Mouse (Mus musculus) limb, embryonic 11.5 days (tissue): Measurements from ENCODE around the gene Asb7. TPM values are rescaled to one million over a fixed set of nuclear protein-coding genes. Genes with fewer than 3 reads are reported as not detected.

Experiments used
- ATAC-seq: fragments of 200-750 bp; cut with Nextera tagmentation; 2 replicates; pipeline ENCODE4 v1.8.0; 2017; ENCODE audit warnings: low read depth; ENCODE audit not compliant: insufficient number of reproducible peaks, low FRiP score, low TSS enrichment
- DNase-seq: peaks from one replicate; pipeline ENCODE4 v3.0.0-alpha.2; 2015; ENCODE audit warnings: low spot score
- H3K27ac ChIP-seq: fragments of 300-500 bp; sonication (generic); replicated peaks from 2 replicates; pipeline ENCODE4 v1.5.1; 2014; ENCODE audit warnings: low read depth, mild to moderate bottlenecking, low read length
- H3K27me3 ChIP-seq: fragments of 300-500 bp; sonication (generic); 2 replicates; pipeline ENCODE4 v1.6.1; 2014; ENCODE audit warnings: mild to moderate bottlenecking, low read length, mixed read lengths; ENCODE audit not compliant: control insufficient read depth, insufficient read depth
- H3K36me3 ChIP-seq: fragments of 300-500 bp; sonication (generic); 2 replicates; pipeline ENCODE4 v1.6.1; 2014; ENCODE audit warnings: mild to moderate bottlenecking, low read length, moderate library complexity, mixed read lengths; ENCODE audit not compliant: control insufficient read depth, insufficient read depth
- H3K4me1 ChIP-seq: fragments of 300-500 bp; sonication (generic); 2 replicates; pipeline ENCODE4 v1.6.1; 2014; ENCODE audit warnings: low read length, mixed read lengths; ENCODE audit not compliant: control insufficient read depth, insufficient read depth
- H3K4me2 ChIP-seq: fragments of 300-500 bp; sonication (generic); 2 replicates; pipeline ENCODE4 v1.6.1; 2014; ENCODE audit warnings: low read depth, mild to moderate bottlenecking, moderate library complexity; ENCODE audit not compliant: severe bottlenecking
- H3K4me3 ChIP-seq: fragments of 300-500 bp; sonication (generic); 2 replicates; pipeline ENCODE4 v1.5.1; 2014; ENCODE audit warnings: low read depth, low read length
- H3K9ac ChIP-seq: fragments of 300-500 bp; sonication (generic); 2 replicates; pipeline ENCODE4 v1.6.1; 2014; ENCODE audit warnings: mild to moderate bottlenecking, low read length
- H3K9me3 ChIP-seq: fragments of 300-500 bp; sonication (generic); 2 replicates; pipeline ENCODE4 v1.6.1; 2016; ENCODE audit warnings: low read length; ENCODE audit not compliant: control insufficient read depth
- WGBS: fragments of 180-500 bp; shearing (Covaris S2); extraction: QIAGEN DNeasy Blood & Tissue Kit; methylation state at CpG from one replicate; pipeline ENCODE4 v1.1.7; 2014; 5-methylcytosine and 5-hydroxymethylcytosine counted together
- polyA plus RNA-seq: library from polyadenylated mRNA; unstranded; fragments of >200 nt; fragmentation: Nextera tagmentation; extraction: Ambion mirVana; gene quantifications from 2 replicates; pipeline ENCODE4 v1.2.1, GENCODE M21; 2014

Asb7 gene
- 17.7 and 20.5 TPM in 2 replicates for polyA plus RNA-seq

GRCm38 (mm10) chr7:66689294-66689619 lies at the start of gene Asb7:
TSS of gene Asb7 (minus strand) at chr7:66689596.
- Histone ChIP-seq H3K4me3 (peak within 1 kb of the TSS; percentile 73), H3K9me3 (no peaks in the 10 kb centered on the region), H3K9ac (peak within 1 kb of the TSS; percentile 59), H3K4me2 (peak within 1 kb of the TSS; percentile 56), H3K4me1 (no peaks in the 10 kb centered on the region; the same call in 1 of the 2 replicates), H3K27ac (peak within 1 kb of the TSS; percentile 16; the same call in 1 of the 2 replicates), H3K36me3 (no peaks in the 10 kb centered on the region), H3K27me3 (no peaks in the 10 kb centered on the region)
- WGBS: 0% methylated on average over 10 of the region's 18 CpGs
- DNase-seq (no peak), ATAC-seq (no peak; the same call in 1 of the 2 replicates)

GRCm38 (mm10) chr7:66737418-66737817 lies 48.0 kb upstream of the Asb7 start:
- no peak overlapping the region for H3K9ac ChIP-seq
- H3K4me2 ChIP-seq: no peak overlapping the region
- no peak overlapping the region for H3K4me3 ChIP-seq
- no peaks in the 10 kb centered on the region for H3K9me3 ChIP-seq
- WGBS: 96% methylated on average over 4 of the region's 4 CpGs
- no peaks in the 10 kb centered on the region for H3K4me1 ChIP-seq
- no peaks in the 10 kb centered on the region for H3K27me3 ChIP-seq
- DNase-seq (no peak), ATAC-seq (no peak)
- H3K36me3 ChIP-seq: no peaks in the 10 kb centered on the region
- H3K27ac ChIP-seq: no peak overlapping the region

GRCm38 (mm10) chr7:66734993-66735392 lies 45.6 kb upstream of the Asb7 start:
- no peak overlapping the region for H3K9ac ChIP-seq
- H3K9me3 ChIP-seq: no peaks in the 10 kb centered on the region
- H3K36me3 ChIP-seq: no peaks in the 10 kb centered on the region
- no peak for DNase-seq
- 92% methylated on average over 6 of the region's 6 CpGs for WGBS
- no peaks in the 10 kb centered on the region for H3K4me1 ChIP-seq
- H3K4me3 ChIP-seq: no peak overlapping the region
- no peak overlapping the region for H3K4me2 ChIP-seq
- no peak for ATAC-seq
- H3K27me3 ChIP-seq: no peaks in the 10 kb centered on the region
- no peak overlapping the region for H3K27ac ChIP-seq

- no peak overlapping the region for H3K4me3 ChIP-seq
These were observed 45.1 kb upstream of the Asb7 start for GRCm38 (mm10) chr7:66734466-66734865.

GRCm38 (mm10) chr7:66733882-66734281 lies 44.5 kb upstream of the Asb7 start:
- H3K27me3 ChIP-seq: no peaks in the 10 kb centered on the region
- H3K4me2 ChIP-seq: no peak overlapping the region
- no peak for ATAC-seq
- H3K36me3 ChIP-seq: no peaks in the 10 kb centered on the region
- H3K27ac ChIP-seq: no peak overlapping the region
- H3K9me3 ChIP-seq: no peaks in the 10 kb centered on the region
- no peak overlapping the region for H3K9ac ChIP-seq
- no peak for DNase-seq
- 94% methylated on average over 11 of the region's 11 CpGs for WGBS
- H3K4me3 ChIP-seq: no peak overlapping the region
- no peaks in the 10 kb centered on the region for H3K4me1 ChIP-seq

More at GRCm38 (mm10) chr7:66734466-66734865, 45.1 kb upstream of the Asb7 start:
- H3K9ac ChIP-seq: no peak overlapping the region
- H3K4me1 ChIP-seq: no peaks in the 10 kb centered on the region
- no peak for ATAC-seq
- no peak overlapping the region for H3K4me2 ChIP-seq
- 95% methylated on average over 4 of the region's 4 CpGs for WGBS
- H3K27me3 ChIP-seq: no peaks in the 10 kb centered on the region
- no peaks in the 10 kb centered on the region for H3K36me3 ChIP-seq
- DNase-seq: no peak
- no peaks in the 10 kb centered on the region for H3K9me3 ChIP-seq
- H3K27ac ChIP-seq: no peak overlapping the region

GRCm38 (mm10) chr7:66733431-66733830 lies 44.0 kb upstream of the Asb7 start:
- Histone ChIP-seq H3K9ac (no peak overlapping the region), H3K4me3 (no peak overlapping the region), H3K36me3 (no peaks in the 10 kb centered on the region), H3K27ac (no peak overlapping the region), H3K9me3 (no peaks in the 10 kb centered on the region), H3K27me3 (no peaks in the 10 kb centered on the region), H3K4me1 (no peaks in the 10 kb centered on the region), H3K4me2 (no peak overlapping the region)
- DNase-seq: no peak
- WGBS: 93% methylated on average over 17 of the region's 17 CpGs
- no peak for ATAC-seq

DNA sequence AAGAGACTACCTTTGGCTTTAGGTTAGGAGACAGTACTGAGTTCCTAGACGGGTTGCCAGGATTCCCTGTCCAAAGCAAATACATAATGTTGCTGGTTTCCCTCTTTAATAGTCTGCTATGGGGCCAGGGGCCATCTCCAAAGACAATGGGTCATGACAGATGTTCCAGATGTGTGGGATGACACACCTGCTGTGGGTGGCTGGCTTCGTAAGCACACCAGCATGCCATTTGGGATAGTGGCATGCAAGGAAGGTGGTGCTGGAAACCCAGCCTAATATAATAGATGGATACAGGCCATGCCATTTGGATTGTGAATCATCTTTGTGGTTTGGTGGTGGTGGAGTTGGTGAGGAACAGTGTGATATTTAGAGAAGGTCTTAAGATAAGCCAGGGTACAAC lies 39.8 kb upstream of the Asb7 start:
- ATAC-seq (no peak), DNase-seq (no peak)
- Histone ChIP-seq H3K9ac (no peak overlapping the region), H3K4me1 (no peaks in the 10 kb centered on the region), H3K4me2 (no peak overlapping the region), H3K9me3 (no peaks in the 10 kb centered on the region), H3K4me3 (no peak overlapping the region), H3K36me3 (no peaks in the 10 kb centered on the region), H3K27me3 (no peaks in the 10 kb centered on the region), H3K27ac (no peak overlapping the region)
- 85% methylated on average over 2 of the region's 2 CpGs for WGBS

- DNase-seq (no peak), ATAC-seq (no peak)
- no peaks in the 10 kb centered on the region for H3K36me3 ChIP-seq
- H3K4me3 ChIP-seq: no peak overlapping the region
- no peak overlapping the region for H3K9ac ChIP-seq
- H3K27ac ChIP-seq: no peak overlapping the region
- WGBS: 93% methylated on average over 6 of the region's 6 CpGs
- H3K27me3 ChIP-seq: no peaks in the 10 kb centered on the region
- H3K4me1 ChIP-seq: no peaks in the 10 kb centered on the region
- no peak overlapping the region for H3K4me2 ChIP-seq
- no peaks in the 10 kb centered on the region for H3K9me3 ChIP-seq
These were observed 38.7 kb upstream of the Asb7 start for GRCm38 (mm10) chr7:66728072-66728471.

DNA sequence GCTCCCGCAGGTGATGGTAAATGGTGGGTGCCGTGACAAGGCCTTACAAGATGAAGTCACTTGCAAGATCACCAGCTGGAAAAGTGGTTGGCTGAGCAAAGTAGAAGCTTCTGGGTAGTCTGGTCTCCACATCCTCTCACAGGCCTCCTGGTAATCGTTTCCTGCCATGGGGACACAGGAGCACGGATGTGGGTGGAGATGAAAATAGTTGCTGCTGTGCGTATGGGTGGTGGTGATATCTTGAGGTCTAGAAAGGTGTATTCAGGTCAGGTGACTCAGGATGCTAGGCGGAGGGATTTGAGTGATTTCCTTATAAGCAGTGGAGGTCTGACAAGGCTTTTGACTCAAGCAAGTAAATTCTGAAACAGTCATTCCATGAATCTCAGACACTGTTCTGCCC lies 35.6 kb upstream of the Asb7 start:
- Histone ChIP-seq H3K4me3 (no peak overlapping the region), H3K9ac (no peak overlapping the region), H3K9me3 (no peaks in the 10 kb centered on the region), H3K4me2 (no peak overlapping the region), H3K27me3 (no peaks in the 10 kb centered on the region), H3K36me3 (no peaks in the 10 kb centered on the region), H3K4me1 (no peaks in the 10 kb centered on the region), H3K27ac (no peak overlapping the region)
- no peak for DNase-seq
- ATAC-seq: no peak
- WGBS: 87% methylated on average over 6 of the region's 6 CpGs
